Mouse (Mus musculus) limb, embryonic 14.5 days (tissue): ENCODE data around the gene Arhgef3. TPM values are rescaled to one million over a fixed set of nuclear protein-coding genes. Genes with fewer than 3 reads are reported as not detected.

ENCODE experiments used
- ATAC-seq: fragments of 200-750 bp; cut with Nextera tagmentation; 2 replicates; pipeline ENCODE4 v1.8.0; 2017; ENCODE audit warnings: low read depth, moderate number of reproducible peaks, moderate TSS enrichment; ENCODE audit not compliant: low FRiP score
- DNase-seq: peaks from one replicate; pipeline ENCODE4 v3.0.0-alpha.2; 2015; ENCODE audit warnings: low spot score
- H3K27ac ChIP-seq: fragments of 300-500 bp; sonication (generic); replicated peaks from 2 replicates; pipeline ENCODE4 v1.5.1; 2014; ENCODE audit warnings: low read depth, mild to moderate bottlenecking, low read length, moderate library complexity, mixed read lengths
- H3K27me3 ChIP-seq: fragments of 300-500 bp; sonication (generic); 2 replicates; pipeline ENCODE4 v1.6.1; 2014; ENCODE audit warnings: low read length, mixed read lengths; ENCODE audit not compliant: control insufficient read depth, insufficient read depth
- H3K36me3 ChIP-seq: fragments of 300-500 bp; sonication (generic); 2 replicates; pipeline ENCODE4 v1.6.1; 2014; ENCODE audit warnings: mild to moderate bottlenecking, low read length, moderate library complexity, mixed read lengths; ENCODE audit not compliant: control insufficient read depth, insufficient read depth
- H3K4me1 ChIP-seq: fragments of 300-500 bp; sonication (generic); 2 replicates; pipeline ENCODE4 v1.6.1; 2014; ENCODE audit warnings: antibody characterized with exemption, low read length, mixed read lengths; ENCODE audit not compliant: control insufficient read depth, insufficient read depth
- H3K4me2 ChIP-seq: fragments of 300-500 bp; sonication (generic); replicated peaks from 2 replicates; pipeline ENCODE4 v1.6.1; 2014; ENCODE audit warnings: low read depth, mild to moderate bottlenecking, low read length, moderate library complexity; ENCODE audit not compliant: severe bottlenecking
- H3K4me3 ChIP-seq: fragments of 300-500 bp; sonication (generic); replicated peaks from 2 replicates; pipeline ENCODE4 v1.5.1; 2014; ENCODE audit warnings: low read length
- H3K9ac ChIP-seq: fragments of 300-500 bp; sonication (generic); 2 replicates; pipeline ENCODE4 v1.6.1; 2014; ENCODE audit warnings: mild to moderate bottlenecking, low read depth, low read length, moderate library complexity; ENCODE audit not compliant: severe bottlenecking
- H3K9me3 ChIP-seq: fragments of 300-500 bp; sonication (generic); 2 replicates; pipeline ENCODE4 v1.6.1; 2016; ENCODE audit warnings: low read length; ENCODE audit not compliant: control insufficient read depth
- POLR2A ChIP-seq: fragments of 200-500 bp; IDR thresholded peaks from 2 replicates; pipeline ENCODE4 v1.8.0; 2012; ENCODE audit warnings: inconsistent platforms, mild to moderate bottlenecking, moderate library complexity, borderline replicate concordance; ENCODE audit not compliant: insufficient read depth, insufficient read length; ENCODE audit errors: extremely low read depth
- WGBS: fragments of 180-500 bp; shearing (Covaris S2); extraction: QIAGEN DNeasy Blood & Tissue Kit; methylation state at CpG from one replicate; pipeline ENCODE4 v1.1.7; 2014; 5-methylcytosine and 5-hydroxymethylcytosine counted together
- polyA plus RNA-seq, 2 experiments: library from polyadenylated mRNA; depleted of rRNA in 1 of 2; stranded (reverse) in 1 of 2; unstranded in 1 of 2; fragments of >200 nt; fragmentation: Nextera tagmentation in 1 of 2; extraction: Ambion mirVana in 1 of 2; gene quantifications; 2 replicates each; pipeline versions ENCODE4 v1.2.1 to v1.2.3; 2012 to 2014

Arhgef3 gene
- polyA plus RNA-seq, 2 experiments = 14.3 to 22.5 TPM

DNA sequence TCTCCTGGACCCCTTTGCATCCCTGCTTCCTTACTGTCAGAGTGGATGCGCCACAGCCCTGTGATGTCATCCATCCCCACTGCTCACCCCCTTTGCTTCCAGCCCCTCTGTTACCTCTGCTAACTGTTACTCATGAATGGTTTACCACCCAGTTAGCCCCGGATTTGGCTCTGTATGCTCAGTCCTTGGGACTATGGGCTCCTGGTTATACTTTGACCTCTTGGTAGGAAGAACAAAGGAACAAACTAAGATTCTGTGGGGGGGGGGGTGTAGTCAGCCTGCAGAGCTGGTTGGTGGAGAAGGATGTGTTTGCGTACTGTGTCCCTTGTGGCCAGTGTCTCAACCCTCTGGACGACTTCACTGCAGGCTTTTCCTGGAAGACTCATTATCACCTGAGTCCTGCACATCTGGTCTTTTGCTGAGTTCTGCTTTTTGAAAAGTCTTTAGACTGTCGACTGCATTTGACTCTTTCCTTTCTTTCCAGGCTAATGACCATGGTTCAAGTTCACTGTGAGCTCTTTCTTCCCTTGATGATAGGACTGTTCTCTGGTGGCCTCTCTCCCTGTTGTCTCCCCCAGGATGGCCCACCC is 250.1 kb downstream of the Arhgef3 start:
- Histone ChIP-seq H3K4me1 (peaks cover 56% of the 10 kb centered on the region), H3K27ac (no peak overlapping the region), H3K4me2 (no peak overlapping the region), H3K9me3 (no peaks in the 10 kb centered on the region), H3K9ac (no peak overlapping the region), H3K27me3 (no peaks in the 10 kb centered on the region), H3K4me3 (no peak overlapping the region), H3K36me3 (no peaks in the 10 kb centered on the region)
- DNase-seq (peak; percentile 9), ATAC-seq (no peak)
- TF ChIP-seq POLR2A = no peak
- 50% methylated on average over 5 of the region's 5 CpGs for WGBS

DNA sequence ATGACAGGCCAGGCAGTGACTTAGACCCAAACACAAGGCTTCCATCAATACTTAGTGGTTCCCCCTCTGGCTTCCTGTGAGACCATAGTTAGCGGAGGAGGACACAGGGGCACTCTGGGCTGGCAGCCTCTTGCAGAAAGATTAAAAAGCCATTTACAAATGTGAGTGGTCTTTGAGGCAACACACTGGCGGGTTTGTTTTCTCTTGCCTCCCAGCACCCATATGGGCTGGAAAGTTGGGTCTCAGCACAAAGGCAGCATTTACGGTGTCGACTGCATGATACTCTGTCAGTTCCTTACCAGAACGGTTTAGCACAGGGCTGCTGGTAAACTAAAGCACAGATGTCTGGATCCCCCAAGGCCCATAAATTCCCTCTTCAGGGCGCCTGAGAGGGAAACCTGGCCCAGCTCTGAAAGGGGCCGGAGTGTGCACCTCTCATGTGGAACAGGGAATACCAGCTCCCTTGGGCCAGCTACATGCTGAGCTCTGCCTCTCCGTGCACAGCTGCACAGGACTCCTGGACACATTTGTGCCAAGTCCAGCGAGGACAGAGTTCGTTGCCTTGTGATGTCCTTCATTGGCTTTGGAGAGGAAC is 252.5 kb downstream of the Arhgef3 start:
- Histone ChIP-seq H3K4me1 (peaks cover 49% of the 10 kb centered on the region), H3K36me3 (no peaks in the 10 kb centered on the region), H3K27ac (peak overlapping the region; percentile 56), H3K9me3 (no peaks in the 10 kb centered on the region), H3K4me3 (no peak overlapping the region), H3K27me3 (no peaks in the 10 kb centered on the region), H3K4me2 (peak overlapping the region; percentile 23), H3K9ac (no peak overlapping the region)
- WGBS = 25% methylated on average over 10 of the region's 10 CpGs
- no peak for TF ChIP-seq POLR2A
- ATAC-seq (peak; percentile 74), DNase-seq (peak; percentile 77)

DNA sequence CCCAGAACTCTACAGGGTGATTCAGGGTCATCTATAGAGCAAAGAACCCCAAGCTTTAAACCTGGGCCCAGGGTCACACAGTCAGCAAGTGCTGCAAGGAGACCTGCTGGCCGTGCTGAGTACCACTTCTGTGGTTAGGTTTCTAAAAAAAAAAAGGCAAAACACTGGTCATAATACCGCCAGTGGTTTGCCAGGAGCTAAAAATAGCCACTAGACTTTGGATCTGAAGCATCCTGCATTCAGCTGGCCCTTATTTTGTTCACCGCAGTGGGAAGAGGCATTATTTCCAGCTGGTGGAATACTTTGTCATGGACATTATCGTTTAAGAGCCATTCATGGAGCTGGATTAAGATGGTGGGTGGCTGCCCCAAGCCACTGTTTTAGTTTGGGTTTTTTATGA is 253.9 kb downstream of the Arhgef3 start:
- H3K27ac ChIP-seq = no peak overlapping the region
- H3K9me3 ChIP-seq = no peaks in the 10 kb centered on the region
- WGBS = 45% methylated on average over 4 of the region's 4 CpGs
- DNase-seq (peak; percentile 76), ATAC-seq (peak; percentile 56; the same call in 1 of the 2 replicates)
- TF ChIP-seq POLR2A = no peak
- H3K36me3 ChIP-seq = no peaks in the 10 kb centered on the region
- H3K4me1 ChIP-seq = peaks cover 46% of the 10 kb centered on the region
- H3K4me3 ChIP-seq = no peak overlapping the region
- H3K9ac ChIP-seq = no peak overlapping the region
- H3K4me2 ChIP-seq = no peak overlapping the region
- H3K27me3 ChIP-seq = no peaks in the 10 kb centered on the region

DNA sequence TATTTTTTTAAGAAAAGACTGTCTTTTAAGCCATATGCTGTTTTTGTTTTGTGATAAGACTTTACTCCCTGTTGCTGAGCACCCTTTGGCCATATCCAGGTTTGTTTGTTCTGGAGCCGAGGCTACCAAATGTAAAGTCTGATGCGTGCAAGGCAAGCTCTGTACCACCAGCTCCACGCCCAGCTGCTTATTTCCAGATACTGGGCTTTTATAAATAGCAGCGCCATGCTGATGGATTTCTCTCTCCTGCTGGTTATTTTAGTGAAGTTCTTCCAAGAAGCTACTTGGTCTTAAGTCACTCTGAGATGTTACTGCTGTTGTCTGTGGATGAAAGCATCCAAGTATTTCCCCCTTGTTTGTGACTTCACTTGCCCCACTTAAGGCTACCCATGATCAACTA is 254.8 kb downstream of the Arhgef3 start:
- peaks cover 46% of the 10 kb centered on the region for H3K4me1 ChIP-seq
- WGBS = 89% methylated on average over 4 of the region's 4 CpGs
- no peak overlapping the region for H3K4me3 ChIP-seq
- no peak overlapping the region for H3K27ac ChIP-seq
- TF ChIP-seq POLR2A = no peak
- H3K9me3 ChIP-seq = no peaks in the 10 kb centered on the region
- H3K4me2 ChIP-seq = no peak overlapping the region
- H3K36me3 ChIP-seq = no peaks in the 10 kb centered on the region
- H3K27me3 ChIP-seq = no peaks in the 10 kb centered on the region
- no peak overlapping the region for H3K9ac ChIP-seq
- ATAC-seq (no peak), DNase-seq (no peak)

DNA sequence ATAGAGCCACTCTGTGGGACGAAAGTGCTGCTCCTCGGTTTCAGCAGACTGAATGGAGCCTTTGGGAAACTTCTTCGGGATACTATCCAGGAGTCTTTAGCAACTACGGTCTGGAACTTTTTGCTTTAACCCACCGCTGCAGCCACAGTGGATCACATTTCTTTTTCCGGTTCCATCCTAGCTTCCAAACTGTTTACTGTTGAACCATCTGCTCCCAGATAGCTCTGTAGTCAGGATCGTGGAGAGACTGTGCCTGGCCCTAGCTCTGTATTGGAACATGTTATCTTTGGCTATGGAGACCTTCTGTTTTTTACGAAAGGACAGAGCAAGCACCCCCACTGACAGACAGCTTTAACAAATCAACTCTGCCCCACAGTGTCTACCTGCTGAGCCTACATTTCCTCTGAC is 257.0 kb downstream of the Arhgef3 start:
- Histone ChIP-seq H3K9ac (no peak overlapping the region), H3K27ac (0 out of 2 replicates have a peak overlapping the region, but pooled peaks have one; percentile 48), H3K4me2 (no peak overlapping the region), H3K4me1 (peaks cover 33% of the 10 kb centered on the region), H3K36me3 (no peaks in the 10 kb centered on the region), H3K27me3 (no peaks in the 10 kb centered on the region), H3K4me3 (no peak overlapping the region), H3K9me3 (no peaks in the 10 kb centered on the region)
- ATAC-seq (no peak), DNase-seq (no peak)
- WGBS = 49% methylated on average over 8 of the region's 8 CpGs
- no peak for TF ChIP-seq POLR2A
